Mouse (Mus musculus): ENCODE measurements around the gene Kntc1.

The Kntc1 gene

GRCm38 (mm10) chr5:123808541-123808940 lies 59.0 kb downstream of the Kntc1 start:
- in situ Hi-C loops (cut with MboI, MseI) = no loop called here

GRCm38 (mm10) chr5:123809156-123809555 lies 59.6 kb downstream of the Kntc1 start:
- in situ Hi-C loops (cut with MboI, MseI) = no loop called here

GRCm38 (mm10) chr5:123816891-123817290 lies 67.4 kb downstream of the Kntc1 start:
- in situ Hi-C loops (cut with MboI, MseI) = no loop called here

GRCm38 (mm10) chr5:123818941-123819577 lies 69.5 kb downstream of the Kntc1 start:
- in situ Hi-C loops (cut with MboI, MseI) = no loop called here

- in situ Hi-C loops (cut with MboI, MseI) = loop anchor here (10.0 kb wide), 1 partner anchor 1916 kb away; no protein-coding TSS in a partner anchor
These were observed 71.2 kb downstream of the Kntc1 start for GRCm38 (mm10) chr5:123820501-123821263.

GRCm38 (mm10) chr5:123821264-123821571 lies 71.7 kb downstream of the Kntc1 start:
- in situ Hi-C loops (cut with MboI, MseI) = loop anchor here (10.0 kb wide), 1 partner anchor 1916 kb away; no protein-coding TSS in a partner anchor

GRCm38 (mm10) chr5:123822706-123823105 lies 73.2 kb downstream of the Kntc1 start:
- in situ Hi-C loops (cut with MboI, MseI) = loop anchor here (10.0 kb wide), 1 partner anchor 1918 kb away; no protein-coding TSS in a partner anchor

GRCm38 (mm10) chr5:123827659-123828091 lies 78.2 kb downstream of the Kntc1 start:
- in situ Hi-C loops (cut with MboI, MseI) = loop anchor here (10.0 kb wide), 1 partner anchor 1923 kb away; no protein-coding TSS in a partner anchor

GRCm38 (mm10) chr5:123832309-123832708 lies 82.8 kb downstream of the Kntc1 start:
- in situ Hi-C loops (cut with MboI, MseI) = no loop called here

GRCm38 (mm10) chr5:123834836-123835235 lies 85.3 kb downstream of the Kntc1 start:
- in situ Hi-C loops (cut with MboI, MseI) = no loop called here

- in situ Hi-C loops (cut with MboI, MseI) = no loop called here
These were observed 87.9 kb downstream of the Kntc1 start for GRCm38 (mm10) chr5:123837371-123837770.

- in situ Hi-C loops (cut with MboI, MseI) = loop anchor here (10.0 kb wide), 1 partner anchor 872 kb away; no protein-coding TSS in a partner anchor
These were observed 92.9 kb downstream of the Kntc1 start for GRCm38 (mm10) chr5:123842221-123842934.

- in situ Hi-C loops (cut with MboI, MseI) = loop anchor here (10.0 kb wide), 1 partner anchor 872 kb away; no protein-coding TSS in a partner anchor
These were observed 93.4 kb downstream of the Kntc1 start for GRCm38 (mm10) chr5:123842935-123843282.

GRCm38 (mm10) chr5:123843816-123844215 lies 94.3 kb downstream of the Kntc1 start:
- in situ Hi-C loops (cut with MboI, MseI) = loop anchor here (10.0 kb wide), 1 partner anchor 871 kb away; no protein-coding TSS in a partner anchor

- in situ Hi-C loops (cut with MboI, MseI) = loop anchor here (10.0 kb wide), 1 partner anchor 870 kb away; no protein-coding TSS in a partner anchor
These were observed 94.8 kb downstream of the Kntc1 start for GRCm38 (mm10) chr5:123844316-123844715.

- in situ Hi-C loops (cut with MboI, MseI) = no loop called here
These were observed 101.9 kb downstream of the Kntc1 start for GRCm38 (mm10) chr5:123851398-123851797.

GRCm38 (mm10) chr5:123853877-123854504 lies 104.5 kb downstream of the Kntc1 start:
- in situ Hi-C loops (cut with MboI, MseI) = no loop called here

GRCm38 (mm10) chr5:123854511-123854910 lies 105.0 kb downstream of the Kntc1 start:
- in situ Hi-C loops (cut with MboI, MseI) = no loop called here

- in situ Hi-C loops (cut with MboI, MseI) = no loop called here
These were observed 109.3 kb downstream of the Kntc1 start for GRCm38 (mm10) chr5:123858798-123859197.

- in situ Hi-C loops (cut with MboI, MseI) = no loop called here
These were observed 113.1 kb downstream of the Kntc1 start for GRCm38 (mm10) chr5:123862374-123863350.
